ENCODE assay signal across 10 mouse cellular contexts in the genomic region with DNA sequence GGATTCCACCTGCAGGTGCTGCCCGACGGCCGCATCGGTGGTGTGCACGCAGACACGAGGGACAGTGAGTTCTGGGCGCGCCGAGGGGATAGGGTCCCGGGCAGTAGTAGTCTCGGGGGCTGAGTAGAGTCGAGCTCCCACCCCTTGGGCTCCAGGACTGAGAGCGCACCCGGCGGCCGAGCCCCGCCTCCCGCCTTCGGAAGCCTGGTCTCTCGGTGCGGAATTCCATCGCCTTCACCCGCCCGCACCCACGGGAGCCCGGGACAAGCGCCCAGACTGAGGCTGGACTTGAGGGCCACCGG. TPM values are rescaled to one million over a fixed set of nuclear protein-coding genes. Genes with fewer than 3 reads are reported as not detected.
DNase-seq lines count a peak whose midpoint lies in the region; ATAC-seq and TF ChIP-seq lines count a peak whose summit lies in the region.
"Had no signal": no experiment of that assay in that cellular context is flagged by ENCODE, and none has a peak within 500 bp of the region (broad histone marks: within the 10 kb centered on the region; RNA-seq: fewer than 3 reads in every experiment).

No protein-coding gene starts in this region.

- H3K9ac ChIP-seq in liver, embryonic 11.5 days (ENCODE audit: low read depth, low read length), result no peak overlapping the region
- H3K9ac ChIP-seq in liver, postnatal 0 days (replicated peaks), result no peak overlapping the region
- no peak overlapping the region for H3K9ac ChIP-seq in forebrain, embryonic 11.5 days (ENCODE audit: low read length)
- no peak overlapping the region for H3K9ac ChIP-seq in intestine, embryonic 15.5 days
- H3K9ac ChIP-seq in neural tube, embryonic 15.5 days (replicated peaks), result no peak overlapping the region

- ATAC-seq in liver, embryonic 11.5 days (replicated peaks; ENCODE audit: low FRiP score), result no peak
- ATAC-seq in liver, postnatal 0 days, result no peak
- ATAC-seq in forebrain, embryonic 11.5 days (replicated peaks; ENCODE audit: low FRiP score), result no peak
- ATAC-seq in intestine, embryonic 15.5 days, result no peak
- no peak for ATAC-seq in neural tube, embryonic 15.5 days (ENCODE audit: low FRiP score)

- H3K9me3 ChIP-seq in liver, embryonic 11.5 days (ENCODE audit: control insufficient read depth, low read length), result no peaks in the 10 kb centered on the region
- no peaks in the 10 kb centered on the region for H3K9me3 ChIP-seq in liver, postnatal 0 days (ENCODE audit: low read length)
- H3K9me3 ChIP-seq in forebrain, embryonic 11.5 days (ENCODE audit: control insufficient read depth, low read length), result no peaks in the 10 kb centered on the region
- H3K9me3 ChIP-seq in intestine, embryonic 15.5 days, result no peaks in the 10 kb centered on the region
- H3K9me3 ChIP-seq in neural tube, embryonic 15.5 days (replicated peaks), result no peaks in the 10 kb centered on the region

- H3K27ac ChIP-seq in liver, embryonic 11.5 days (ENCODE audit: low read depth, low read length), result no peak overlapping the region
- H3K27ac ChIP-seq in liver, postnatal 0 days (ENCODE audit: low read depth), result no peak overlapping the region
- no peak overlapping the region for H3K27ac ChIP-seq in forebrain, embryonic 11.5 days (ENCODE audit: low read depth, low read length)
- H3K27ac ChIP-seq in intestine, embryonic 15.5 days, result no peak overlapping the region
- no peak overlapping the region for H3K27ac ChIP-seq in neural tube, embryonic 15.5 days (replicated peaks)

- peaks cover 75% of the 10 kb centered on the region for H3K27me3 ChIP-seq in liver, embryonic 11.5 days (replicated peaks; ENCODE audit: control insufficient read depth, insufficient read depth, low read length)
- peaks cover 69% of the 10 kb centered on the region for H3K27me3 ChIP-seq in liver, postnatal 0 days (ENCODE audit: insufficient read depth, low read length)
- peaks cover 63% of the 10 kb centered on the region for H3K27me3 ChIP-seq in forebrain, embryonic 11.5 days (ENCODE audit: control insufficient read depth, insufficient read depth, low read length)
- peaks cover 77% of the 10 kb centered on the region for H3K27me3 ChIP-seq in intestine, embryonic 15.5 days (replicated peaks)
- peaks cover 79% of the 10 kb centered on the region for H3K27me3 ChIP-seq in neural tube, embryonic 15.5 days (replicated peaks)

- H3K4me3 ChIP-seq in liver, embryonic 11.5 days (ENCODE audit: low read depth, low read length), result 0 out of 2 replicates have a peak overlapping the region, but pooled peaks have one; percentile 30
- H3K4me3 ChIP-seq in liver, postnatal 0 days (ENCODE audit: low read depth, low read length), result no peak overlapping the region
- peak overlapping the region; percentile 20 for H3K4me3 ChIP-seq in forebrain, embryonic 11.5 days (ENCODE audit: low read depth, low read length)
- H3K4me3 ChIP-seq in intestine, embryonic 15.5 days (replicated peaks), result peak overlapping the region; percentile 23
- peak overlapping the region; percentile 19 for H3K4me3 ChIP-seq in neural tube, embryonic 15.5 days (replicated peaks)

- TF ChIP-seq EP300 in liver, postnatal 0 days (IDR thresholded peaks at IDR 0.05; ENCODE audit: low read depth), result no peak

- H3K4me1 ChIP-seq in liver, embryonic 11.5 days (replicated peaks; ENCODE audit: control insufficient read depth, insufficient read depth, low read length), result peaks cover 5% of the 10 kb centered on the region; the same call in 1 of the 2 replicates
- H3K4me1 ChIP-seq in liver, postnatal 0 days (ENCODE audit: insufficient read depth), result no peaks in the 10 kb centered on the region
- H3K4me1 ChIP-seq in forebrain, embryonic 11.5 days (replicated peaks; ENCODE audit: control insufficient read depth, insufficient read depth, low read length), result peaks cover 8% of the 10 kb centered on the region; the same call in 1 of the 2 replicates
- H3K4me1 ChIP-seq in intestine, embryonic 15.5 days (replicated peaks), result peaks cover 14% of the 10 kb centered on the region
- peaks cover 15% of the 10 kb centered on the region for H3K4me1 ChIP-seq in neural tube, embryonic 15.5 days

- H3K36me3 ChIP-seq in liver, embryonic 11.5 days (ENCODE audit: control insufficient read depth, insufficient read depth, low read length), result no peaks in the 10 kb centered on the region
- no peaks in the 10 kb centered on the region for H3K36me3 ChIP-seq in liver, postnatal 0 days (replicated peaks; ENCODE audit: insufficient read depth, low read length)
- H3K36me3 ChIP-seq in forebrain, embryonic 11.5 days (ENCODE audit: control insufficient read depth, insufficient read depth, low read length), result no peaks in the 10 kb centered on the region
- H3K36me3 ChIP-seq in intestine, embryonic 15.5 days, result no peaks in the 10 kb centered on the region
- H3K36me3 ChIP-seq in neural tube, embryonic 15.5 days, result no peaks in the 10 kb centered on the region

- no peak for TF ChIP-seq CTCF in liver, postnatal 0 days (IDR thresholded peaks at IDR 0.05; ENCODE audit: low read depth)

- 3% methylated on average over 28 of the region's 28 CpGs for WGBS in liver, embryonic 11.5 days
- 4% methylated on average over 22 of the region's 28 CpGs for WGBS in liver, postnatal 0 days (ENCODE audit: insufficient replicate concordance)
- 0% methylated on average over 28 of the region's 28 CpGs for WGBS in forebrain, embryonic 11.5 days
- 0% methylated on average over 27 of the region's 28 CpGs for WGBS in intestine, embryonic 15.5 days
- WGBS in neural tube, embryonic 15.5 days, result 1% methylated on average over 28 of the region's 28 CpGs

- no peak for DNase-seq in liver, embryonic 11.5 days (ENCODE audit: low spot score)
- no peak for DNase-seq in liver, postnatal 0 days
- no peak for DNase-seq in forebrain, embryonic 11.5 days (ENCODE audit: low spot score)
- no peak for DNase-seq in layer of hippocampus, postnatal 14 days (ENCODE audit: low spot score in 2 of 2)
- no peak for DNase-seq in layer of hippocampus, postnatal 36 days

- peak overlapping the region; percentile 42; the same call in 1 of the 2 replicates for H3K4me2 ChIP-seq in liver, embryonic 11.5 days
- no peak overlapping the region for H3K4me2 ChIP-seq in liver, postnatal 0 days (ENCODE audit: low read depth, low read length)
- H3K4me2 ChIP-seq in forebrain, embryonic 11.5 days (ENCODE audit: low read depth, low read length, severe bottlenecking), result peak overlapping the region; percentile 32
- peak overlapping the region; percentile 47 for H3K4me2 ChIP-seq in intestine, embryonic 15.5 days (replicated peaks)
- H3K4me2 ChIP-seq in neural tube, embryonic 15.5 days, result peak overlapping the region; percentile 37

RNA-seq across cellular contexts. Expression of a gene that starts 14.6 kb away (rescaled TPM):
- polyA plus RNA-seq in liver, embryonic 11.5 days (2014; fragmentation: Nextera tagmentation; extraction: Ambion mirVana), result not detected in 2 replicates
- polyA plus RNA-seq in liver, postnatal 0 days (2015; fragmentation: Nextera tagmentation; extraction: Ambion mirVana), result not detected in 2 replicates
- polyA plus RNA-seq in forebrain, embryonic 11.5 days (2014; fragmentation: Nextera tagmentation; extraction: Ambion mirVana), result not detected in 2 replicates
- polyA plus RNA-seq in intestine, embryonic 15.5 days (2015; fragmentation: Nextera tagmentation; extraction: Ambion mirVana), result not detected in 2 replicates
- not detected in 2 replicates for polyA plus RNA-seq in neural tube, embryonic 15.5 days (2015; fragmentation: Nextera tagmentation; extraction: Ambion mirVana)
- not detected for total RNA-seq in layer of hippocampus, postnatal 14 days (2021)
- not detected for total RNA-seq in layer of hippocampus, postnatal 36 days (2021)
- total RNA-seq: heart, postnatal 14 days had no signal
- polyA plus RNA-seq: cortical plate, adult 2 months; spleen, adult 2 months had no signal

RNA-seq across cellular contexts. Expression of a gene that starts 23.8 kb away (rescaled TPM):
- polyA plus RNA-seq in liver, embryonic 11.5 days (2014; fragmentation: Nextera tagmentation; extraction: Ambion mirVana), result 0.21 and 0.35 TPM in 2 replicates
- not detected in 2 replicates for polyA plus RNA-seq in liver, postnatal 0 days (2015; fragmentation: Nextera tagmentation; extraction: Ambion mirVana)
- 1.9 and 2.8 TPM in 2 replicates for polyA plus RNA-seq in forebrain, embryonic 11.5 days (2014; fragmentation: Nextera tagmentation; extraction: Ambion mirVana)
- not detected in 2 replicates for polyA plus RNA-seq in intestine, embryonic 15.5 days (2015; fragmentation: Nextera tagmentation; extraction: Ambion mirVana)
- polyA plus RNA-seq in neural tube, embryonic 15.5 days (2015; fragmentation: Nextera tagmentation; extraction: Ambion mirVana), result 0.28 and 1.2 TPM in 2 replicates
- total RNA-seq in layer of hippocampus, postnatal 14 days (2021), result under 1 TPM in 1 of 2 experiments, not detected in 1; 0.14 TPM
- not detected for total RNA-seq in layer of hippocampus, postnatal 36 days (2021)
- total RNA-seq: heart, postnatal 14 days had no signal

RNA-seq across cellular contexts. Expression of a gene that starts 34.6 kb away (rescaled TPM):
- 0.12 and 0.43 TPM in 2 replicates for polyA plus RNA-seq in liver, embryonic 11.5 days (2014; fragmentation: Nextera tagmentation; extraction: Ambion mirVana)
- not detected in 2 replicates for polyA plus RNA-seq in liver, postnatal 0 days (2015; fragmentation: Nextera tagmentation; extraction: Ambion mirVana)
- polyA plus RNA-seq in forebrain, embryonic 11.5 days (2014; fragmentation: Nextera tagmentation; extraction: Ambion mirVana), result 92.1 and 92.3 TPM in 2 replicates
- 0.23 TPM in 1 of 2 replicates, not detected in the other for polyA plus RNA-seq in intestine, embryonic 15.5 days (2015; fragmentation: Nextera tagmentation; extraction: Ambion mirVana)
- polyA plus RNA-seq in neural tube, embryonic 15.5 days (2015; fragmentation: Nextera tagmentation; extraction: Ambion mirVana), result 5.4 and 7.8 TPM in 2 replicates
- total RNA-seq in layer of hippocampus, postnatal 14 days (2021), result not detected
- not detected for total RNA-seq in layer of hippocampus, postnatal 36 days (2021)
- total RNA-seq: heart, postnatal 14 days had no signal
- polyA plus RNA-seq: cortical plate, adult 2 months; spleen, adult 2 months had no signal

RNA-seq across cellular contexts. Expression of a gene that starts 53.2 kb away (rescaled TPM):
- 16.2 and 20.9 TPM in 2 replicates for polyA plus RNA-seq in liver, embryonic 11.5 days (2014; fragmentation: Nextera tagmentation; extraction: Ambion mirVana)
- polyA plus RNA-seq in liver, postnatal 0 days (2015; fragmentation: Nextera tagmentation; extraction: Ambion mirVana), result 6.3 and 7.0 TPM in 2 replicates
- 29.2 and 31.1 TPM in 2 replicates for polyA plus RNA-seq in forebrain, embryonic 11.5 days (2014; fragmentation: Nextera tagmentation; extraction: Ambion mirVana)
- polyA plus RNA-seq in intestine, embryonic 15.5 days (2015; fragmentation: Nextera tagmentation; extraction: Ambion mirVana), result 24.1 and 25.2 TPM in 2 replicates
- polyA plus RNA-seq in neural tube, embryonic 15.5 days (2015; fragmentation: Nextera tagmentation; extraction: Ambion mirVana), result 32.6 and 32.8 TPM in 2 replicates
- 10 to 100 TPM; 24.0 to 29.0 TPM for total RNA-seq in layer of hippocampus, postnatal 14 days (2021)
- total RNA-seq in layer of hippocampus, postnatal 36 days (2021), result 10 to 100 TPM; 26.2 TPM

Comparison
In these comparisons a context has a peak if more than half of its experiments do, and no peak if none do; other contexts are left out.
1. RNA of a gene that starts 34.6 kb away (polyA plus RNA-seq): 92.1 to 92.3 TPM in forebrain, embryonic 11.5 days; 5.4 to 7.8 TPM in neural tube, embryonic 15.5 days, 0.23 TPM in intestine, embryonic 15.5 days, 0.12 to 0.43 TPM in liver, embryonic 11.5 days and not detected in liver, postnatal 0 days; every median in the first group is over 10 times any median in the second.